Mouse (Mus musculus): Measurements from ENCODE around the gene Irf2bpl. TPM values are rescaled to one million over a fixed set of nuclear protein-coding genes. Genes with fewer than 3 reads are reported as not detected.

The Irf2bpl gene
- polyA plus RNA-seq, 1 experiment: 0.04 TPM

GRCm38 (mm10) chr12:86872335-86873040 lies 12.1 kb downstream of the Irf2bpl start:
- Histone ChIP-seq H3K4me1 (ENCODE audit: control insufficient read depth) (peaks cover 3% of the 10 kb centered on the region), H3K9me3 (ENCODE audit: control insufficient read depth, low read length) (no peaks in the 10 kb centered on the region), H3K4me3 (replicated peaks) (no peak overlapping the region), H3K27me3 (ENCODE audit: control insufficient read depth) (peaks cover 2% of the 10 kb centered on the region; the same call in 1 of the 2 replicates), H3K36me3 (ENCODE audit: control insufficient read depth) (no peaks in the 10 kb centered on the region)
- TF ChIP-seq TAL1 (IDR thresholded peaks at IDR 0.05; ENCODE audit: low read length) (no peak), GATA1 (IDR thresholded peaks at IDR 0.05; ENCODE audit: low read length) (no peak)

- TF ChIP-seq TAL1 (IDR thresholded peaks at IDR 0.05; ENCODE audit: low read length) (no peak), GATA1 (IDR thresholded peaks at IDR 0.05; ENCODE audit: low read length) (no peak)
- H3K4me1 ChIP-seq (ENCODE audit: control insufficient read depth): peaks cover 3% of the 10 kb centered on the region
These were observed 12.8 kb downstream of the Irf2bpl start for GRCm38 (mm10) chr12:86871666-86872334.

DNA sequence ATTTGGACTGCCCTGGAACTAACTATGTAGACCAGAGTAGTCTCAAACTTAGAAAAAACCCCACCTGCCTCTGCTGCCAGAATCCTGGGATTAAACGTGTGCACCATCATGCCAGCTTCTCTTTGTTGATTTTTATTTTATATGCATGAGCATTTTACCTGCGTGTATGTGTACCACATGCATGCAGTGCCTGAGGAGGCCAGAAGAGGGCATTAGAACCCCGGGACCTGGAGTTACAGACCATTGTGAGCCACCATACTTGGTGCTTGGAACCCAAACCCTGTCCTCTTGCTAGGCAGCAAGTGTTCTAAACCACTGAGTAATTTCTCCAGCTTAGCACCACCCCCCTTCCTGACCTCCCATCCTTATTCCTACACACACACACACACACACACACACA lies 13.6 kb downstream of the Irf2bpl start:
- TF ChIP-seq GATA1 (IDR thresholded peaks at IDR 0.05; ENCODE audit: low read length) (no peak), TAL1 (IDR thresholded peaks at IDR 0.05; ENCODE audit: low read length) (no peak)
- no peak overlapping the region for H3K4me3 ChIP-seq (replicated peaks)
- H3K27me3 ChIP-seq (ENCODE audit: control insufficient read depth): peaks cover 2% of the 10 kb centered on the region; the same call in 1 of the 2 replicates
- peaks cover 3% of the 10 kb centered on the region for H3K4me1 ChIP-seq (ENCODE audit: control insufficient read depth)
- no peaks in the 10 kb centered on the region for H3K9me3 ChIP-seq (ENCODE audit: control insufficient read depth, low read length)
- H3K36me3 ChIP-seq (ENCODE audit: control insufficient read depth): no peaks in the 10 kb centered on the region

More at GRCm38 (mm10) chr12:86871666-86872334, 12.8 kb downstream of the Irf2bpl start:
- Histone ChIP-seq H3K4me3 (replicated peaks) (no peak overlapping the region), H3K27me3 (ENCODE audit: control insufficient read depth) (peaks cover 2% of the 10 kb centered on the region; the same call in 1 of the 2 replicates), H3K9me3 (ENCODE audit: control insufficient read depth, low read length) (no peaks in the 10 kb centered on the region), H3K36me3 (ENCODE audit: control insufficient read depth) (no peaks in the 10 kb centered on the region)

DNA sequence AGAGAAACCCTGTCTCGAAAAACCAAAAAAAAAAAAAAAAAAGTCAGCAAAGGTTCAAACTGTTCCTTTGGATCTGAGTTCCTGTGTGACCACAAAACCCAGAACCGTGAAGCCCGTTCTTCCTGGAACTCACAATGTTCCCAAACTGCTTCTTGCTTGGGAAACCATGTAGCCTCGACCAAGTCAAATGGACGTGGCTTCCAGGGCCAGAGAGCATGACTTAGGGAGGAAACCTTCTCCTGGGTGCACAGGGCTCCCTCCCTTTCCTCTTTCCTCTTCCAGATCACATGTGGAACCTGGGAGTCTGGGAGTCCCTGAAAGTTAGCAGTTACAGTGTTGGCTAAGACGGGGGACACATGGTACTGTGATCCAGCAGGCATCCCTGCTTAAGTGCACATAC lies 14.8 kb downstream of the Irf2bpl start:
- Histone ChIP-seq H3K36me3 (ENCODE audit: control insufficient read depth) (no peaks in the 10 kb centered on the region), H3K4me1 (ENCODE audit: control insufficient read depth) (peaks cover 3% of the 10 kb centered on the region)
- no peak for TF ChIP-seq TAL1 (IDR thresholded peaks at IDR 0.05; ENCODE audit: low read length)
- no peak for TF ChIP-seq GATA1 (IDR thresholded peaks at IDR 0.05; ENCODE audit: low read length)

DNA sequence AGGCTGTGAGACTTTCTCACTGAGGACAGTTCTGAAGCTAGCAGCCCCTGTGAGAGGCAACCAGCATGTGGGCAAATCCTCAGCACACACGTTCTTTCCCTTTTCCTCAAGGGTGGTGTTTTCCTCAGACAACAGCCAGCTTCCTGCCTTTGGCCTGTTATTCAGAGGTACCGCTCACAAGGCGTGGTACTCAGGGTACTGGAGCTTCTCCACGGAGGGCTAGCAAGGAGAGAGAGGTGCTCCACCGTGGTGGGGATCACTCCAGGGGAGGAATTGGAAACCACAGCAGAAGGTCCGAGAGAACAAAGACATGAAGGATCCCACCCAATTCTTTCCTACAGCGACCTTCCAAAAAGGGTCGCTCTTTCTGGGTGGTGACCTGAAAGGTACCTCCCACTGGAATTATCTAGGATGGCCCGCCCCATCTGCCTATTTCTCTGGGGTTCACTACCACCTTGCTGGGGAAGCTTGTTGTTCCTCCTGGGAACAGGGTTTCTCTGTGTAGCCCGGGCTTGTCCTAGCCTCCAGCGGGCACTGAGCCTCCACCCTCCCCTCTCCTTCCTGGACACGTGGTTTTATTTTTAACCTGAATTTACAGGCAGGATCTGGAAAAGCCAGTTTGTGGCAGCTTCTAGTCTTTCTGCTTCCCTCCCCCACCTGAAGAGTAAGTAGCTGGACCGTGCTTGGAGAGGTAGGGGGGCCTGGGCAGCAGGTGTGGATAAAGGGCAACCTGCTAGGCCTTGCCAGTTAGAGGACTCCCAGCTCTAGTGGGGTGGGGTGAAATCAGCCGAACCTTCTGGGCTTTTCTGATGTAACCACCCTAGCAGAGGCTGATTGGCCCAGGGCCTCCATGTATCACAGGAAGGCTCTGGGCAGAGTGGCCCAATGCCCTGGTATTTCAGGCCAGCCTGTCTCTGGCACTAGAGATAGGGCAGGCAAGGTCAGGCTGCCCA lies 17.1 kb downstream of the Irf2bpl start:
- Histone ChIP-seq H3K9me3 (ENCODE audit: control insufficient read depth, low read length) (no peaks in the 10 kb centered on the region), H3K4me1 (ENCODE audit: control insufficient read depth) (peaks cover 3% of the 10 kb centered on the region), H3K27me3 (ENCODE audit: control insufficient read depth) (no peaks in the 10 kb centered on the region), H3K36me3 (ENCODE audit: control insufficient read depth) (no peaks in the 10 kb centered on the region), H3K4me3 (replicated peaks) (no peak overlapping the region)
- TF ChIP-seq GATA1 (IDR thresholded peaks at IDR 0.05; ENCODE audit: low read length): no peak
- no peak for TF ChIP-seq TAL1 (IDR thresholded peaks at IDR 0.05; ENCODE audit: low read length)

More for the DNA sequence above, 14.8 kb downstream of the Irf2bpl start:
- no peaks in the 10 kb centered on the region for H3K9me3 ChIP-seq (ENCODE audit: control insufficient read depth, low read length)
- no peak overlapping the region for H3K4me3 ChIP-seq (replicated peaks)
- no peaks in the 10 kb centered on the region for H3K27me3 ChIP-seq (ENCODE audit: control insufficient read depth)

DNA sequence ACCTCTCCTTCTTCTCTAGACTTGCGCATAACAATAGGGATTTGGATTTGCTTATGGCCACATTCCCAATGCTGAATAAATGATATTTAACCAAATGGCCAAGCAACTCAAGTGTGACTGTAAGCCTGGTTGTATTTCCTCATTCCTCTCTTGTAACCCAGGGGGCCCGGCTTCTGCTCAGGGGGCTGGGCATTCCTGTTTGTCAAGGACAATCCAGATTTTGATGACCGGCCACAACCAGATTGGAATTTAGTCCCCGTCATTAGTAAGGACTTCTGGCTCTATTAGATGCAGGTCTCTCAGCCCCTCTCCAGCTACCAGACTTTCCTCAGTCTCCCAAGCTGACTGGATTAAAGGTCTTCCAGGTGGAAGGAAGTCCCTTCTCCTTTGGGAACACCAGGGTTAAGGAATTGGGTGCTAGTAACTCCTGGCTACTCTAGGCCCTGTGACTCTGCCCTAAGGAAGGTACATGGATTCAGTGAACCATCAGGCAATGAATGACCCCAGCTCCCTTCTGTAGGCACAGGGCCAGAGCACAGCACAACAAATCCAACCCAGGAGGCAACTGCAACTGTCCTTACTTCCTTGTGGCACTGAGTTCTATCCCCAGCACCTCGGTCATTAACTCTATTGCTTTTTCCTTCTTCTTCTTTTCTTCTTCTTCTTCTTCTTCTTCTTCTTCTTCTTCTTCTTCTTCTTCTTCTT lies 20.1 kb downstream of the Irf2bpl start:
- Histone ChIP-seq H3K9me3 (ENCODE audit: control insufficient read depth, low read length) (no peaks in the 10 kb centered on the region), H3K36me3 (ENCODE audit: control insufficient read depth) (no peaks in the 10 kb centered on the region), H3K4me3 (replicated peaks) (no peak overlapping the region), H3K4me1 (ENCODE audit: control insufficient read depth) (peaks cover 3% of the 10 kb centered on the region), H3K27me3 (ENCODE audit: control insufficient read depth) (no peaks in the 10 kb centered on the region)
- TF ChIP-seq GATA1 (IDR thresholded peaks at IDR 0.05; ENCODE audit: low read length) (no peak), TAL1 (IDR thresholded peaks at IDR 0.05; ENCODE audit: low read length) (no peak)

DNA sequence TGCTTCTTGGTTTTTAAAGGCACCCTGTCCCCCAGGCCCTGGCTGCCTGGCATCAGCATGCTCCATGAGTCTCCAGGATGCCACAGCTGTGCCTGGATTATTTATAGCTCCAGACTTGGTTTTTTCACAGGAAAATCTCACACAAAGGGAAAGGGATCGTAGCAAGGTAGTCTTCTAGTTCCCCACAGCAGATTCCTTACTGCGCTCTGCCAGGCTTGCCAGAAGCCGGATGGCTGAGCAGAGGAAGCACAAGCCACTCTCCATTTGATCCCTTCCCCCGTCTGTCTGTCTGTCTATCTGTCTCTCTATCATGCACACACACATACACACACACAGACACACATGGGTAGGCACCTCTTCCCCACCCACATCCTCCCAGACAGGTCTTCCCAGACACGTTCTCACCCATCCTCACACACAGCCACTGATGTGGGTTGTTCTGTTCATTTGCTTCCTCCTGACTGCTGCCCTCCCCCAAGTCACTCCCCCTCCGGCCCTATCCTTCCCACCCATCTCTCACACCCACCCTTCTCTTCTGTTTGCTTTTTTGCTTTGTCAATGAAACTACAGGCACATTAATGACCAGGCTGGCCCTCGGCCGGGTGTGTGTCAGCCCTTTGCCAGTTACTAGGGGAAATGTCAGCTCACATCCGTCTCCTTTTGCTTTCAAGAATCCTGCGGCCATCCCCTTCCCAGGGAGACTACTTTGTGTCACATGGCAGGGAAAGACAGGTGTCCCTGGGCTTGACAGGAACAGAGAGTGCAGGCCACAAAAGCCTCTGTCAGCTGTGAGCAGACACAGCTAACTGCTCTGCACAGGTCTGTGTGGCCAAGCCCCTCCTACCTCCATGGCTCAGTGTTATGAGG lies 24.4 kb downstream of the Irf2bpl start:
- Histone ChIP-seq H3K27me3 (ENCODE audit: control insufficient read depth) (no peaks in the 10 kb centered on the region), H3K9me3 (ENCODE audit: control insufficient read depth, low read length) (no peaks in the 10 kb centered on the region), H3K4me1 (ENCODE audit: control insufficient read depth) (peaks cover 3% of the 10 kb centered on the region; the same call in 1 of the 2 replicates), H3K4me3 (replicated peaks) (no peak overlapping the region), H3K36me3 (ENCODE audit: control insufficient read depth) (no peaks in the 10 kb centered on the region)
- no peak for TF ChIP-seq GATA1 (IDR thresholded peaks at IDR 0.05; ENCODE audit: low read length)
- TF ChIP-seq TAL1 (IDR thresholded peaks at IDR 0.05; ENCODE audit: low read length): no peak
